Mouse (Mus musculus): ENCODE measurements around the gene Pacrg.

- no peak for TF ChIP-seq POLR2A (IDR thresholded peaks at IDR 0.05; ENCODE audit: control insufficient read depth, low read depth, low read length)
- TF ChIP-seq CTCF (IDR thresholded peaks at IDR 0.05; ENCODE audit: control insufficient read depth, insufficient read depth, insufficient replicate concordance, low read depth, low read length): no peak
Measured at GRCm38 (mm10) chr17:10627476-10627875, 212.6 kb downstream of the Pacrg start.
